26 mouse cellular contexts compared by ENCODE assay signal in the genomic region with DNA sequence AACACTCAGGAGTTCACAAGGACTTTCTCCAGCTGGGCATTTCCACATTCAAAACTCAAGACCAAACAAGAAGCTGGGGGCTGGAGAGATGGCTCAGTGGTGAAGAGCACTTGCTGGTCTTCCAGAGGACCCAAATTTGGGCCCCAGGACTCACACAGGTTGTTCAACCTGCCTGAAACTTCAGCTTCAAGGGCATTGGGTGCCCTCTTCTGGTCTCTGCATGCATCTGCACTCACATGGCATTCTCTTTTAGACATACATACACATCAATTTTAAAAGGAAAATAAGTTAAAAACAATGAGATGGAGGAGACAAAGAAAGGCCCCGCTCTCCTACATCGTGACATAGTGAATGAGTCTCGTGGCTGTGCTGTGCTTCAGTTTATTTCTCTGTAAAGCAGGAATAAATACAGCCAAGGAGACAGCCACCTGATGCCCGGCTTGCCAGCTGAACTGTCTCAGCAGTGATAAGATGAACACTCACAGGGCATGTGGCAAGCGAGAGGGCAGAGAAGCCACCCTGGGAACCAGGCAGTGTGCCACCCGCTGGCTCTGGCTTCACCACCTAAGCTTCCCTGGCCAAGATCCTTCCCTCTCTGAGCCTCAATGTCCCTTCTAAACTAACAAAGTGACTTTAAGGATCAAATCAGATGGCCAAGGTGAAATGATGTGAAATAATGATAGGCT. TPM values are rescaled to one million over a fixed set of nuclear protein-coding genes. Genes with fewer than 3 reads are reported as not detected.
DNase-seq lines count a peak whose midpoint lies in the region; ATAC-seq and TF ChIP-seq lines count a peak whose summit lies in the region.
"Had no signal": no experiment of that assay in that cellular context is flagged by ENCODE, and none has a peak within 500 bp of the region (broad histone marks: within the 10 kb centered on the region; RNA-seq: fewer than 3 reads in every experiment).

No protein-coding gene starts in this region.

- no peak for ATAC-seq in forebrain, postnatal 0 days
- no peak for ATAC-seq in forebrain, embryonic 15.5 days (replicated peaks)
- no peak for ATAC-seq in intestine, postnatal 0 days
- no peak for ATAC-seq in intestine, embryonic 15.5 days
- no peak for ATAC-seq in stomach, postnatal 0 days (ENCODE audit: low FRiP score, low TSS enrichment)
- ATAC-seq: forebrain, embryonic 13.5 days; liver, embryonic 12.5 days; midbrain, embryonic 15.5 days had no signal

- no peak for DNase-seq in forebrain, postnatal 0 days
- DNase-seq in right cerebral cortex, postnatal 14 days = peak; percentile 1
- no peak for DNase-seq in right cerebral cortex, adult 18-20 months
- no peak for DNase-seq in stomach, postnatal 0 days (ENCODE audit: low spot score)
- DNase-seq in adrenal gland, adult 8-10 months = no peak
- DNase-seq: adrenal gland, postnatal 10 days; cerebellum, adult 8-10 months; cerebellum, postnatal 36 days; gastrocnemius, postnatal 10 days; kidney, adult 18-20 months; lung, adult 18-20 months; lung, postnatal 36 days; thymus, adult 18-20 months; thymus, postnatal 36 days had no signal

- H3K4me2 ChIP-seq in forebrain, postnatal 0 days (ENCODE audit: low read depth) = no peak overlapping the region
- H3K4me2 ChIP-seq in forebrain, embryonic 15.5 days (replicated peaks) = no peak overlapping the region
- H3K4me2 ChIP-seq in intestine, postnatal 0 days (replicated peaks; ENCODE audit: low read depth) = no peak overlapping the region
- no peak overlapping the region for H3K4me2 ChIP-seq in intestine, embryonic 15.5 days (replicated peaks)
- H3K4me2 ChIP-seq in stomach, postnatal 0 days (replicated peaks; ENCODE audit: low read depth) = no peak overlapping the region
- H3K4me2 ChIP-seq: forebrain, embryonic 13.5 days; hindbrain, embryonic 12.5 days; limb, embryonic 13.5 days; liver, embryonic 12.5 days; midbrain, embryonic 15.5 days; neural tube, embryonic 13.5 days; stomach, embryonic 15.5 days had no signal

- H3K27me3 ChIP-seq in forebrain, postnatal 0 days (ENCODE audit: insufficient read depth, low read length) = no peaks in the 10 kb centered on the region
- no peaks in the 10 kb centered on the region for H3K27me3 ChIP-seq in forebrain, embryonic 15.5 days
- no peaks in the 10 kb centered on the region for H3K27me3 ChIP-seq in intestine, postnatal 0 days (replicated peaks; ENCODE audit: control insufficient read depth, insufficient read depth, low read length)
- H3K27me3 ChIP-seq in intestine, embryonic 15.5 days (replicated peaks) = no peaks in the 10 kb centered on the region
- H3K27me3 ChIP-seq in stomach, postnatal 0 days (ENCODE audit: control insufficient read depth, insufficient read depth, low read length) = no peaks in the 10 kb centered on the region
- H3K27me3 ChIP-seq: forebrain, embryonic 13.5 days; hindbrain, embryonic 12.5 days; limb, embryonic 13.5 days; liver, embryonic 12.5 days; midbrain, embryonic 15.5 days; neural tube, embryonic 13.5 days; stomach, embryonic 15.5 days had no signal

- no peak overlapping the region for H3K9ac ChIP-seq in forebrain, postnatal 0 days
- H3K9ac ChIP-seq in forebrain, embryonic 15.5 days (replicated peaks) = no peak overlapping the region
- no peak overlapping the region for H3K9ac ChIP-seq in intestine, postnatal 0 days (ENCODE audit: low read depth, low read length)
- H3K9ac ChIP-seq in intestine, embryonic 15.5 days = no peak overlapping the region
- no peak overlapping the region for H3K9ac ChIP-seq in stomach, postnatal 0 days (ENCODE audit: low read length)
- H3K9ac ChIP-seq: forebrain, embryonic 13.5 days; hindbrain, embryonic 12.5 days; limb, embryonic 13.5 days; liver, embryonic 12.5 days; midbrain, embryonic 15.5 days; neural tube, embryonic 13.5 days; stomach, embryonic 15.5 days had no signal

- H3K27ac ChIP-seq in forebrain, postnatal 0 days (ENCODE audit: low read depth, low read length) = no peak overlapping the region
- no peak overlapping the region for H3K27ac ChIP-seq in forebrain, embryonic 15.5 days (replicated peaks)
- no peak overlapping the region for H3K27ac ChIP-seq in intestine, postnatal 0 days (ENCODE audit: low read depth, low read length)
- H3K27ac ChIP-seq in intestine, embryonic 15.5 days = no peak overlapping the region
- no peak overlapping the region for H3K27ac ChIP-seq in stomach, postnatal 0 days (replicated peaks)
- H3K27ac ChIP-seq: forebrain, embryonic 13.5 days; hindbrain, embryonic 12.5 days; limb, embryonic 13.5 days; liver, embryonic 12.5 days; midbrain, embryonic 15.5 days; neural tube, embryonic 13.5 days; stomach, embryonic 15.5 days had no signal

- no peak overlapping the region for H3K4me3 ChIP-seq in forebrain, postnatal 0 days (ENCODE audit: low read depth, low read length)
- no peak overlapping the region for H3K4me3 ChIP-seq in forebrain, embryonic 15.5 days
- no peak overlapping the region for H3K4me3 ChIP-seq in intestine, postnatal 0 days (ENCODE audit: low read depth, low read length)
- H3K4me3 ChIP-seq in intestine, embryonic 15.5 days (replicated peaks) = no peak overlapping the region
- H3K4me3 ChIP-seq in stomach, postnatal 0 days (ENCODE audit: low read depth, low read length) = no peak overlapping the region
- H3K4me3 ChIP-seq: forebrain, embryonic 13.5 days; hindbrain, embryonic 12.5 days; limb, embryonic 13.5 days; liver, embryonic 12.5 days; midbrain, embryonic 15.5 days; myocyte; neural tube, embryonic 13.5 days; stomach, embryonic 15.5 days had no signal

- no peaks in the 10 kb centered on the region for H3K9me3 ChIP-seq in forebrain, postnatal 0 days (ENCODE audit: low read length)
- H3K9me3 ChIP-seq in forebrain, embryonic 15.5 days = no peaks in the 10 kb centered on the region
- no peaks in the 10 kb centered on the region for H3K9me3 ChIP-seq in intestine, postnatal 0 days (ENCODE audit: control insufficient read depth)
- H3K9me3 ChIP-seq in intestine, embryonic 15.5 days = no peaks in the 10 kb centered on the region
- no peaks in the 10 kb centered on the region for H3K9me3 ChIP-seq in stomach, postnatal 0 days (ENCODE audit: control insufficient read depth, low read length)
- H3K9me3 ChIP-seq: hindbrain, embryonic 12.5 days; limb, embryonic 13.5 days; liver, embryonic 12.5 days; midbrain, embryonic 15.5 days; neural tube, embryonic 13.5 days; stomach, embryonic 15.5 days had no signal

- H3K4me1 ChIP-seq in forebrain, postnatal 0 days (ENCODE audit: insufficient read depth) = no peaks in the 10 kb centered on the region
- H3K4me1 ChIP-seq in forebrain, embryonic 15.5 days = no peaks in the 10 kb centered on the region
- no peaks in the 10 kb centered on the region for H3K4me1 ChIP-seq in intestine, postnatal 0 days (replicated peaks; ENCODE audit: control insufficient read depth, insufficient read depth, low read length)
- peaks cover 5% of the 10 kb centered on the region for H3K4me1 ChIP-seq in intestine, embryonic 15.5 days (replicated peaks)
- H3K4me1 ChIP-seq in stomach, postnatal 0 days (replicated peaks; ENCODE audit: control insufficient read depth, insufficient read depth) = peaks cover 2% of the 10 kb centered on the region; the same call in 1 of the 2 replicates
- H3K4me1 ChIP-seq: forebrain, embryonic 13.5 days; hindbrain, embryonic 12.5 days; limb, embryonic 13.5 days; liver, embryonic 12.5 days; midbrain, embryonic 15.5 days; neural tube, embryonic 13.5 days had no signal

- WGBS in forebrain, postnatal 0 days = 86% methylated on average over 6 of the region's 6 CpGs
- 87% methylated on average over 6 of the region's 6 CpGs for WGBS in forebrain, embryonic 15.5 days
- 93% methylated on average over 6 of the region's 6 CpGs for WGBS in intestine, postnatal 0 days
- 89% methylated on average over 6 of the region's 6 CpGs for WGBS in intestine, embryonic 15.5 days
- 88% methylated on average over 6 of the region's 6 CpGs for WGBS in stomach, postnatal 0 days

- no peaks in the 10 kb centered on the region for H3K36me3 ChIP-seq in forebrain, postnatal 0 days (ENCODE audit: insufficient read depth)
- no peaks in the 10 kb centered on the region for H3K36me3 ChIP-seq in forebrain, embryonic 15.5 days
- no peaks in the 10 kb centered on the region for H3K36me3 ChIP-seq in intestine, postnatal 0 days (ENCODE audit: control insufficient read depth, insufficient read depth)
- no peaks in the 10 kb centered on the region for H3K36me3 ChIP-seq in intestine, embryonic 15.5 days
- no peaks in the 10 kb centered on the region for H3K36me3 ChIP-seq in stomach, postnatal 0 days (ENCODE audit: control insufficient read depth, insufficient read depth, low read length)
- H3K36me3 ChIP-seq: hindbrain, embryonic 12.5 days; limb, embryonic 13.5 days; liver, embryonic 12.5 days; midbrain, embryonic 15.5 days; neural tube, embryonic 13.5 days; stomach, embryonic 15.5 days had no signal

- TF ChIP-seq EP300 in stomach, postnatal 0 days (optimal IDR thresholded peaks at IDR 0.05) = no peak

- 0 out of 2 replicates have a peak, but pooled peaks have one; percentile 9 for TF ChIP-seq CTCF in forebrain, postnatal 0 days (IDR thresholded peaks at IDR 0.05; ENCODE audit: low read depth)
- peak; percentile 48 for TF ChIP-seq CTCF in intestine, postnatal 0 days (IDR thresholded peaks at IDR 0.05; ENCODE audit: low read depth)
- peak; percentile 54 for TF ChIP-seq CTCF in stomach, postnatal 0 days (IDR thresholded peaks at IDR 0.05; ENCODE audit: low read depth)

RNA-seq across cellular contexts. Expression of a gene that starts 11.5 kb away (rescaled TPM):
- total RNA-seq in forebrain, postnatal 0 days (2014; rRNA removed) = 20.5 and 22.7 TPM in 2 replicates
- polyA plus RNA-seq in forebrain, postnatal 0 days (2015; fragmentation: Nextera tagmentation; extraction: Ambion mirVana) = 10.4 and 13.6 TPM in 2 replicates
- polyA plus RNA-seq in forebrain, embryonic 15.5 days (2015; fragmentation: Nextera tagmentation; extraction: Ambion mirVana) = 2.9 and 3.1 TPM in 2 replicates
- 7.2 and 7.8 TPM in 2 replicates for polyA plus RNA-seq in intestine, postnatal 0 days (2015; fragmentation: Nextera tagmentation; extraction: Ambion mirVana)
- 14.0 and 14.2 TPM in 2 replicates for polyA plus RNA-seq in intestine, embryonic 15.5 days (2015; fragmentation: Nextera tagmentation; extraction: Ambion mirVana)
- 7.5 and 8.5 TPM in 2 replicates for polyA plus RNA-seq in stomach, postnatal 0 days (2015; fragmentation: Nextera tagmentation; extraction: Ambion mirVana)
- total RNA-seq in adrenal gland, adult 8-10 months (2022) = 1 to 10 TPM; 2.2 to 4.2 (median 3.5) TPM
- total RNA-seq: granulocyte monocyte progenitor cell, adult 5-6 weeks had no signal
- polyA plus RNA-seq: myocyte had no signal
